Mouse (Mus musculus) spleen, adult 2 months (tissue): Measurements from ENCODE around the gene Cbfb. TPM values are rescaled to one million over a fixed set of nuclear protein-coding genes. Genes with fewer than 3 reads are reported as not detected.
"Not testable (repeated sequence)": the region's sequence is repeated elsewhere in the genome, so short reads cannot be mapped to it uniquely, and the experiment has no call there.

Source experiments
- DNase-seq, 2 experiments: peaks; one replicate each; pipeline versions ENCODE4 v3.0.0 to v3.0.0-alpha.2; 2012 to 2021; ENCODE audit warnings: low spot score in 2 of 2, low read depth in 1 of 2
- H3K27ac ChIP-seq: fragments of 200-500 bp; 2 replicates; pipeline ENCODE4 v1.5.1; 2012; ENCODE audit warnings: low read length, inconsistent platforms; ENCODE audit not compliant: insufficient read depth
- H3K27me3 ChIP-seq: fragments of 200-500 bp; 2 replicates; pipeline ENCODE4 v1.6.1; 2012; ENCODE audit warnings: mild to moderate bottlenecking, moderate library complexity, low read length, inconsistent platforms; ENCODE audit not compliant: control insufficient read depth, insufficient read depth
- H3K36me3 ChIP-seq: fragments of 200-500 bp; 2 replicates; pipeline ENCODE4 v1.6.1; 2012; ENCODE audit warnings: mild to moderate bottlenecking, low read length, inconsistent platforms; ENCODE audit not compliant: control insufficient read depth, insufficient read depth
- H3K4me1 ChIP-seq: fragments of 200-500 bp; 2 replicates; pipeline ENCODE4 v1.6.1; 2011; ENCODE audit warnings: inconsistent platforms; ENCODE audit not compliant: control insufficient read depth, insufficient read depth, insufficient read length
- H3K4me3 ChIP-seq: fragments of 200-500 bp; 2 replicates; pipeline ENCODE4 v1.5.1; 2011; ENCODE audit warnings: mild to moderate bottlenecking, inconsistent platforms; ENCODE audit not compliant: insufficient read depth, insufficient read length; ENCODE audit errors: extremely low read depth
- CTCF ChIP-seq: fragments of 200-500 bp; IDR thresholded peaks from 2 replicates; pipeline ENCODE4 v1.5.1; 2011; ENCODE audit warnings: mild to moderate bottlenecking, inconsistent platforms; ENCODE audit not compliant: insufficient read depth, insufficient read length, insufficient replicate concordance; ENCODE audit errors: extremely low read depth
- POLR2A ChIP-seq: fragments of 200-500 bp; IDR thresholded peaks from 2 replicates; pipeline ENCODE4 v1.6.1; 2011; ENCODE audit warnings: low read depth, low read length, inconsistent platforms
- WGBS: fragments of 180-500 bp; shearing (Covaris S2); methylation state at CpG from one replicate; pipeline ENCODE4 v1.1.7; 2018; 5-methylcytosine and 5-hydroxymethylcytosine counted together
- polyA plus RNA-seq: library from polyadenylated mRNA; depleted of rRNA; stranded (reverse); fragments of >200 nt; gene quantifications from 2 replicates; pipeline ENCODE4 v1.2.3, GENCODE M21; 2012

The Cbfb gene
- polyA plus RNA-seq, 1 experiment, result 11.9 TPM

DNA sequence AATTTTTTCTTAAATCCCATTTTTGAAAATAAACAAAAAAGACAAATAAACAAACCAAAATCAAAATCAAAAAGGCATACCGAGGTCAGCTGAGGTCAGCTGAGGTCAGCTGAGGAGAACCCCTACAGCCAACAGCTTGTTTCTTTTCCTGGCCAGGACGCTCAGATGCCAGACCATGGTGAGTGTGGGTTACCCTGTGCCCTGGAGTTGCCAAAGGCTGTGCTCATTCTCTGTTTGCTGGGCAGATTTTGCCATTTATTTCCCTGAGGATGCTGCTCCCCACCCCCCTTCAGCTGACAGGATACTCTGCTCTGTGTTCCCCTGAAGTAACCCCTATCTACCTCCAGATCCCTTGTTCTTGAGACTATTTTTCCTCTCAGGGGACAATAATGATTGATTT is 3.4 kb upstream of the Cbfb start:
- H3K27ac ChIP-seq, result no peak overlapping the region
- no peaks in the 10 kb centered on the region for H3K36me3 ChIP-seq
- no peak for DNase-seq
- 95% methylated on average over 2 of the region's 2 CpGs for WGBS
- H3K4me1 ChIP-seq, result no peaks in the 10 kb centered on the region; the same call in 1 of the 2 replicates
- no peak for TF ChIP-seq CTCF
- TF ChIP-seq POLR2A, result no peak
- H3K4me3 ChIP-seq, result no peak overlapping the region
- no peaks in the 10 kb centered on the region for H3K27me3 ChIP-seq

GRCm38 (mm10) chr8:105169582-105169981 is 892 bp upstream of the Cbfb start:
- no peak for DNase-seq
- H3K27ac ChIP-seq, result no peak overlapping the region
- no peaks in the 10 kb centered on the region; the same call in 1 of the 2 replicates for H3K36me3 ChIP-seq
- H3K27me3 ChIP-seq, result no peaks in the 10 kb centered on the region
- no peak overlapping the region for H3K4me3 ChIP-seq
- no peak for TF ChIP-seq CTCF
- TF ChIP-seq POLR2A, result no peak
- H3K4me1 ChIP-seq, result peaks cover 5% of the 10 kb centered on the region
- WGBS, result 56% methylated on average over 3 of the region's 3 CpGs

GRCm38 (mm10) chr8:105170041-105170380 is 463 bp upstream of the Cbfb start:
- WGBS, result 2% methylated on average over 5 of the region's 5 CpGs
- Histone ChIP-seq H3K4me3 (peak overlapping the region; percentile 54), H3K4me1 (peaks cover 5% of the 10 kb centered on the region), H3K27me3 (no peaks in the 10 kb centered on the region), H3K27ac (peak overlapping the region; percentile 83), H3K36me3 (no peaks in the 10 kb centered on the region; the same call in 1 of the 2 replicates)
- DNase-seq, result no peak
- no peak for TF ChIP-seq POLR2A
- no peak for TF ChIP-seq CTCF

- DNase-seq, result peak; percentile 29 to 67
- H3K4me3 ChIP-seq, result peak overlapping the region; percentile 98
- peaks cover 5% of the 10 kb centered on the region for H3K4me1 ChIP-seq
- 0 out of 2 replicates have a peak, but pooled peaks have one; percentile 15 for TF ChIP-seq POLR2A
- no peak for TF ChIP-seq CTCF
- no peaks in the 10 kb centered on the region for H3K27me3 ChIP-seq
- WGBS, result under 1% methylated on average over 91 of the region's 92 CpGs
- H3K27ac ChIP-seq, result peak overlapping the region; percentile 98
- no peaks in the 10 kb centered on the region; the same call in 1 of the 2 replicates for H3K36me3 ChIP-seq
These were observed 885 bp downstream of the Cbfb start for GRCm38 (mm10) chr8:105171116-105172002.

DNA sequence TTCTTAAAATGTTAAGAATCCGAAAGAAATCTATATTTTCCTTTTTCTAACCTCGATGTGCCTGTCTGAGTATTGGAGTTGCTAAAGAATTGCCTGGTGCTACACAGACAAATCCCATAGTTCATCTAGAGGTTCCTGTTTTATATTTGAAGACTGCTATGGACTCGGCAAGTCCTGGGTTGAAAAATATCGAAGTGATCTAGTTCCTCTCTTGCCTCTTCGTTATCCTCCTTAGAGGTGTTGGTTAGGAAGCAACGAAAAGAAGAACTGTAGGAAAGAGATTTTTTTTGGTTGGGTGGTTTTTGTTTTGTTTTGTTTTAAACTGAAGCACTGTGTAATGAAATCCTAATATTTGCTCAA is 1.5 kb downstream of the Cbfb start:
- Histone ChIP-seq H3K4me1 (peaks cover 5% of the 10 kb centered on the region), H3K36me3 (no peaks in the 10 kb centered on the region; the same call in 1 of the 2 replicates), H3K27me3 (no peaks in the 10 kb centered on the region), H3K4me3 (peak overlapping the region; percentile 98; the same call in 1 of the 2 replicates), H3K27ac (no peak overlapping the region)
- WGBS, result 5% methylated on average over 6 of the region's 6 CpGs
- TF ChIP-seq POLR2A (no peak), CTCF (no peak)
- no peak for DNase-seq

DNA sequence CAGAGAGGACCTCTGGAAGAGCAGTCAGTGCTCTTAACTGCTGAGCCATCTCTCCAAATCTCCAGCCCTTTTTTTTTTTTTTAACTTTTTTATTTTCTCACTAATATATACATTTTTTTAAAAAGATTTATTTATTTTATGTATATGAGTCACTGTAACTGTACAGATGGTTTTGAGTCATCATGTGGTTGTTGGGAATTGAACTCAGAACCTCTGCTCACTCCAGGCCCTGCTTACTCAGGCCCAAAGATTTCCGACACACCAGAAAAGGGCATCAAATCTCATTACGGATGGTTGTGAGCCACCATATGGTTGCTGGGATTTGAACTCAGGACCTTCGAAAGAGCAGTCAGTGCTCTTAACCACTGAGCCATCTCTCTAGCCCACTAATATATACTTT is 4.8 kb downstream of the Cbfb start:
- H3K36me3 ChIP-seq, DNase-seq, H3K4me3 ChIP-seq, H3K27ac ChIP-seq, H3K27me3 ChIP-seq, H3K4me1 ChIP-seq: not testable (repeated sequence)
- WGBS, result 92% methylated on average over 3 of the region's 3 CpGs

- TF ChIP-seq CTCF, result no peak
- no peak for TF ChIP-seq POLR2A
- Histone ChIP-seq H3K27ac (no peak overlapping the region), H3K4me1 (no peaks in the 10 kb centered on the region), H3K36me3 (peaks cover 5% of the 10 kb centered on the region), H3K4me3 (no peak overlapping the region), H3K27me3 (no peaks in the 10 kb centered on the region)
- WGBS, result 89% methylated on average over 6 of the region's 6 CpGs
- no peak for DNase-seq
These were observed 7.8 kb downstream of the Cbfb start for GRCm38 (mm10) chr8:105178211-105178800.
